Mouse (Mus musculus) neural tube, embryonic 10.5 days (tissue): Measurements from ENCODE around the gene Cul4b.
A peak's percentile ranks its signal among the peaks of the same experiment; 100 is the strongest.
"Not testable (repeated sequence)": the region's sequence is repeated elsewhere in the genome, so short reads cannot be mapped to it uniquely, and the experiment has no call there.

Source experiments
- DNase-seq: peaks from one replicate; pipeline ENCODE4 v3.0.0-alpha.2; 2017; ENCODE audit warnings: low spot score; ENCODE audit errors: extremely low spot score

Cul4b gene

DNA sequence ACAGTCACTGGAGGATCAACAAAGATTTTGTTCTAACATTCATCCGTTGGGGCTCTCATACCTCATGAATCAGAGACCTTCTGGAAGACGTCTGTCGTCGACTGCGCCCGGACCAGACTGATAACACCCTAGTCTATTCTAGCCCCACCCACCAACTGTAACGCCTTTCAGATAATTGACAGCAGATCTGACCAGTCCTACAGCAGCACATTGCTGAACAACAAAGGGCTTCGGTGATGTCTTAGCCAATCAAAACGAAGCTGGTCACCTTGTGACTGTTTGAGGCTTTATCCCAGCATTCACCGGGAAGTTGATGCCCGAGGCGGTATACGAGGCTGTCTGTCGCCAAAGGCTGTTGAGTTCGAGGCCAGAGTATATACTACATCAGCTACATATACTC lies at the start of gene Cul4b:
Gene Cul4b (minus strand): TSS at position 119 of the 400 bp plus-strand sequence.
- DNase-seq: no peak

DNA sequence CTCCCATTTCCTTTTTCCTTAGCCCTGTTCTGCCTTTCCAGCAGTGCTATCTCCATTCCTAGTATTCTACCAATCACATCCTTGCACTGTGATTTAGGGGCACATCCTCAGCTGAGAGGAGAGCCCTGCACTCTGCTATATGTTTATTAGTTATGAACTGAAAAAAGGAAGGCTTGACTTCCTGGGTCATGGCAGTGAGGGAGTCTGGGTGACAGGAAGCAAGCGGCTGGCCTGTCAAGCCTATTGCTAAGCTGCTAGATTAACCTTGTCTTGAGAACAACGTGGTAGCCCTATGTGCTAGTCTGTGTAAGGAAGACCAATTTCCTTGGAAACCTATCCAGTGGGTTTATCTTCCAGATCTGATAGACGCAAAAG lies 25.0 kb upstream of the Cul4b start:
- DNase-seq: no peak

DNA sequence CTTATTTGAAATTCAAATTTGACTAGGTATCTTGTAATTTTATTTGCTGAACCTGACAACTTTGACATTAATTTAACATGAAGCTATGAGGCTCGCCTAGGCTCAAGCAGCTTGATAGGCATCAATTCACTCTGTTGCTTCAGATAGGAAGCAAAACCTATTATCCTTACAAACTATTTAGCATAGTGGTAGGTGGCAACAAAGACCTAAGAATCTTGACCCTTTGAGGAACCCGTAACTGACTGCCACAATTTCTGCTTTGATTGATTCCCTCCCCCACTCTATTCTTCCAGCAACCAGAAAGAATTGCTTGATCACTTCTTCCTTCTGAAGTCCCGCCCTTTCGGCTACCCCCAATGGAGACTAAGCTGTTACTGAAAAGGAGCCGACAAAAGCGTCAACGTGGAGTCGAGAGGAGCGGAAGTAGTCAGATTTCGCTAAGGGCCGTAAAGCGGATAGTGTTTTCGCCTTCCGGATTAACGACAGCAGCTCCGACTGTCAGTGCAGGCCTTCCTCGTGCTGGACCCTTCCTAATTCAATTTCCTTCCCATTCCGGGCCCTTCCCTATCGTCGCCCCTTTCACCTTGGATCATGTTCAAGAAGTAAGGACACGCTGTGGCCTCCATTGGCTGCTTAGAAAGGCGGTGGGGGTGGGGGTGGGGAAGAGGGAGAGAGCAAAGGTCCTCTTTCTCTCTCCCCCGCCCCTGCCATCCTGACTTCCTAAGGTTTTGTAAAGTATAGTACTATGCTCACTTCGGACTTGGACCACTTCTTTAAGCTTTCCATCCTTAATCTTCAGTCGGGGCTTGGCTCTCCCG lies 24.4 kb upstream of the Cul4b start, which contains the start of gene Mcts1:
Gene Mcts1 (plus strand): TSS at position 402 of the 818 bp plus-strand sequence.
- peak; percentile 63 for DNase-seq

DNA sequence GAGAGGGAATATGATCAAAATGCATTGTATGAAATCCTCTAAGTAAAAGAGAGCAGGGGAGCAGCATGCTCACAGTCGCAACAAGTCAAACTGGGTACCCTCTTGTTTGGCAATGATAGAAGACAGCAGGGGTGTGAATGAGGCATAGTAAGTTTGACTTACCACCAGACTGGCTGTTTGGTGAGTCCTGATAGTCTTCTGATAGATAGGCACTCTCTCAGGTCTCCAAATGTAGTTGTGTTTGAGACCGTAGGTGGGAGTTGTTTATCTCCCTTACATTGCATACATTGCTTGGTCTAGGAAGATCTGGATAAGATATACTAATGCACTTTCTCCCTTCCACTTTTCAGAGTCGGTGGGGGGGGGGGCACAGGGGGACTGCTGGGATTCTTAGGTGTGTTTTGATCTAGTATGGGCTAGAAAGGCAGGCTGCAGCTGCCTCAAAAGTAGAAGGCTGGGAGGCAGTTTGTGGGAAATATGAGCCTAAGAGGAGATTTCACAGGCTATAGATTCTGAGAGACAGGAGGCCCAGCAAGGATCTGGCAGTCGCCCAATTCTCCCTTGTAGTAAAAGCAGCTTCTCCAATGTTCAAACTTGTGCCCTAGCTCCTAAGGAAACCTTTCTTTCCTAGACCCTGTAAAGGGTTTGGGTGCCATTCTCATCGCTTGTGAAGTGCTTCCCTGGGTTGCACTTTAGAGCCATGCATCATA lies 17.3 kb upstream of the Cul4b start:
- no peak for DNase-seq

DNA sequence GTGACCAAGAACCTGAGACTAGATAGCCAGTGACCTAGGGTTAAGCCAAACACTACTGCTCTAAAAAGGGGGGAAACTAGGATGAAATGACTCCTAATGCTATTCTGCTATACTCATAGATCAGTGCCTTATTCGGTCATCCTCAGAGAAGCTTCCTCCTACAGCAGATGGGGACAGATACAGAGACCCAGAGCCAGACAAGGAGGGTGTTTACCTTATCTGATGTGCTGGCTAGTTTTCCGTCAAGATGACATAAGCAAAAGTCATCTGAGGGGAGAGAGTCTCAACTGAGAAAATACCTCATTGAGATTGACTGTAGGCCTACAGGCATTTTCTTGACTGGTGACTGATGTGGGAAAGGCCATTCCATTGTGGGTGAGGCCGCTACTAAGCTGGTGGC lies 15.8 kb upstream of the Cul4b start:
- DNase-seq: no peak

DNA sequence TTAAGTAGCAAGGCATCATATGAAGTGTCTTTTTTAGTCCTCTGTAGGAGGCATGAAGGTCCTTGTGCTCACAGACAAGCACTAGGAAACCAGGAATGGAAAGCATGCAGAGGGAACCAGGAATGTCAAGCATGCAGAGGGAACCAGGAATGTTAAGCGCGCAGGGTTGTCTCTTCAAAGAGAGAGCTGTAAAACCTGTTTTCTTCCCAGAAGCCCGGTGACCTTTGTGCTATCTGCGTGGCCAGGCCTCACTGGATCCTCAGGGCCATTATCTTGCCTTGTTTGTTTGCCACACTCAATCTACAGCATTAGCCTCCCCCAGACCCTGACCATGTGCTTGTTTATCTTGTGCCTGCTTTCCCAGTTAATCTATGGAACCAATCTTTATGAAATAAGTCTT lies 13.8 kb upstream of the Cul4b start:
- peak; percentile 13 for DNase-seq

DNA sequence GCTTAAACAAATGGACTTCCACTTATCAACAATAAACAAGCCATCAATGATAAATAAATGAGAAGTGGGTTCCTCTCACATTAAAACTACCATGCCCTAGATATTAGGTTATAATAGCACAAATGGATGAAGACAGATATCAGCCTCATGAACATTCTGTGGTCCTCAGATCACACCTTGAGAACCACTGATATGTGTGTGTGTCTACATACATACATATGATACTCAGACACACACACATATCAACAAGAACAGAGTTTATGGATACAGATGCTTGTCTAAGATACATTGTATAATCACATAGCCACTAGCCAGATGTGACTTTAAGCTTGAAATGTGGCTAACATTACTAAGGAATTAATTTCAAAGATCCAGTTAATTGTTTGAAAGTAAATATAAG lies 7.3 kb upstream of the Cul4b start:
- DNase-seq: no peak

DNA sequence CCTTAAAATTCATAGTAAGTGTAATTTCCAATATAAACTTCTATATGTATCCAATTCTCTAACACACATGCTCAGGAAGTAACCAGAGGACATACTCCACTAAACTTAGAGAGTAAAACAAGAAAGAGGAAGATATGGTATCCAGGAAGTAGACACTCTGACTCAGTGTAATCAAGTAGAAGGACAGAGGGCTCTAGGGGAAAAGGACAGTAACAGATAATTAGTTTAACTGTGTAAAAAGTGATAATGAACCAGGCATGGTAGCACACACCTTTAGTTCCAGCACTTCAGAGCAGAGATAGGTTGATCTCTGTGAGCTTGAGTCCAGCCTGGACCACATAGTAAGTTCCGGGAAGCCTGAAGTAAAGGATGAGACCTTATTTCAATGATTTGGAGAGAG lies 5.1 kb upstream of the Cul4b start:
- no peak for DNase-seq

DNA sequence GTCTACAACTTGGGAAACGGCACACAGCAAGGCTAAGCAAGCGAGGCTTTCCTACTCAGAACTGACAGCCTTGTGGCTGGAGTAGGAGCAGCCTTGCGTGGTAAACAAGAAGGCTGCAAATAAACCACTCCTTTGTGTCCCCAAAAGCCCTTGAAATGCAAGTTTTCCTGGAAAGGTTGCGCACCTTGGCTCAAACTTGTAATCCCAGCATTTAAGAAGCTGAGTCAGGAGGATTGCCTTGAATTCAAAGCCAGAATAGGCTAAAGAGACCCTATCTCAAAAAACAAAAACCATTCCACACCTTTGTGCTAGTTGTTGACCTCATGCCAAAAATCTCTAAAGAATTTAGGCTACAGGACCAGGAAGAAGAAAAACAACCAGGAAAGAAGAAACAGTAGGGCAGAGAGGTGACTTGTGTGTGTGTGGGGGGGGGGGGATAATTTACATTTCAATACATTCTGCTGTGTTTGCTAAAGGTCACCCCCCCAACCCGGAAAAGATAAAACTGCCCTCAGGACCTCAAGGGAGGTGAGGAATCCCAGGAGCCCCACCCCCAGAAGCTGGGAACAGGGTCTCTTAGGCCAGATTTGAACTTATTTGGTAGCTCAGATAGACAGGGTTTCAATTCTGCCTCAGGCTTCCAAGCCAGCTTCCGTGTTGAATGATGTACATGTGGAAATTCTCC lies 9.3 kb downstream of the Cul4b start:
- DNase-seq: no peak

DNA sequence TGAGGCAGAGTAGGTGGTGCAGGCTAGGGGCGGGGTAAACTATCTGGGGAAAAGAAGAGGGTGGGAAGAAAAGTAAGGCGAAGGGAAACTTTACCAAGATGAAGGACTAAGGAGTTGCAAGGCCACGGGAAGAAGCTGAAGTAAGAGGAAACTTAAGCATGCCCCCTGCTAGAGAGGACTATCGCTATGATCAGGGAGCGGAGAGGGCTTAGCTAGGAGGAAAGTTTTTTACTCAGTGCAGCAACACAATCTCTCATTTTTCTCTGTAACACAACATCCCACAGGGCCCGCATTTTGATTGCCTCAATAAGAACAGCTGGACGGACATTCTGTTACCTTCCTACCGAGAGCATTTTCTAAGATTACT lies 10.8 kb downstream of the Cul4b start:
- no peak for DNase-seq

DNA sequence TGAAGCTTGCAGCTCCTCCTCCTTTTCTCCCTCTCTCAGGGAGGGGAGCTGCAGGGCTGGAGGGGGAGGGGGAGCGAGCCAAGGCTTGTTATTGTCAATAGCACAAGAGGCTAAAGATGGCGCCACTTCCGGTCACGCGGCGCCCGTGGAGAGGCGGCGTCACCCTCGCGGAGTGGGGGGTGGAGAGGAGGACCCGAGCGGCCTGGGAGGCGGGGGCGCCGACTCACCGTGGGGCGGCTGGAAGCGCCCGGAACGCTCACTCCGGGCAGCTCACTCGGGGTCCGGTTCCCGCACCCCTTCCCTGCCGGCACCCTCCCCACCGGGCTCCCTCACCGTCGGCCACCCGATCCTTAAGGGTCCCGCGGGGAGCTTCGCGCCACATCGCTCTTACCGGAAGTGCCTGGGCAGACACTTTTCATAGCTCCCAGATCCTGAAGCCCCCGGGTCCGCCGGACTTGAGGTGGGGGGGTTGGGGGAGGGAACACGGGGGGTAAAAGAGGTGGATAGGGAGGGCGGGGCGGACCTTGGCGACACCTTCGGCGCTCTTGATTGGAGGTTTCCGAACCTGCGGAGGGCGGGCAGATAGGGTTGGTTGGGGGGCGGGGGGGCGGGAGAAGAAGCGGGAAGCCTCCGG lies 11.3 kb downstream of the Cul4b start:
- peak; percentile 80 for DNase-seq

DNA sequence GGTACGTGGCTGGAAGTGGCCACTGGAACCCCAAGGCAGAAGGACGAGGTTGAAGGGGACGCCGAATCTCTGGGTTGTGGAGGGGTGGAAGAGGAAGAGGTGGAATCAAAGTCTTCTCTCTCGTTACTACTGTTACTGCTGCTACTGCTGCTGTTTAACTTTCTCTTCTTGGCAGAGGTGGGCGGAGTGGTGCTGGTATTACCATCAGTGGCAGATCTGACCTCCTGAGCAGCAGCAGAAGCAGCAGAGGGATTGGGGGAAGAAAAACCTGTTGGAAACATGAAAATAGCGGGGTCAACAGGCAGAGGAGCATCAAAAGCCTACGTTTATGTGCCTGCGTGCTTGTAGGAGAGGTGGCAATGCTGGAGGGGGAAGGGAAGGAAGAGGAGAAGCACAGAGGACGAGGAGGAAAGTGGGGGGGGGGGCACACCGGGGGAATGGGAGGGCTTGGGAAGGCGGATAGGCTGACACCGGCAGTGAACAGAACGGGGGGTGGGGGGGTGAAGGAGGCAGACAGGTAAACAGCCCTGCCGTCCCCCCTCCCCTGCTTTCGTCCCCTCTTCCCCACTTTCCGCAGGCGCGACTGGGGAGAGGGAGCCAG lies 12.0 kb downstream of the Cul4b start:
- DNase-seq: peak; percentile 17

DNA sequence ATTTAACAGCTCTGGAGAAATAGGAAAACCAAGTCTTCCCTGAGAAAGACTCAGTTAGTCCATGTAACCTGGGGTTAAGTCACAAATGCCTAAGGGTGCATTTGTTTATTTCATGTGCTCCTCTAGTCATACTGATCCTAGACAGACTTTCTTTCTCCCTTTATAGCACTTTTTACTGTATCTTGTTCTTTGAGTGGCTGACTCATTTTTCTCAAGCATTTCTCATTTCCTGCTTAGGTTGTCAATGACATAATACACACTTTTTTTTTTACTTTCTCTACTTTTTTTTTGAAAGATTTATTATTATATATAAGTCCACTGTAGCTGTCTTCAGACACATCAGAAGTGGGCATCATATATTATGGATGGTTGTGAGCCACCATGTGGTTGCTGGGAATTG lies 22.7 kb downstream of the Cul4b start:
- no peak for DNase-seq

DNA sequence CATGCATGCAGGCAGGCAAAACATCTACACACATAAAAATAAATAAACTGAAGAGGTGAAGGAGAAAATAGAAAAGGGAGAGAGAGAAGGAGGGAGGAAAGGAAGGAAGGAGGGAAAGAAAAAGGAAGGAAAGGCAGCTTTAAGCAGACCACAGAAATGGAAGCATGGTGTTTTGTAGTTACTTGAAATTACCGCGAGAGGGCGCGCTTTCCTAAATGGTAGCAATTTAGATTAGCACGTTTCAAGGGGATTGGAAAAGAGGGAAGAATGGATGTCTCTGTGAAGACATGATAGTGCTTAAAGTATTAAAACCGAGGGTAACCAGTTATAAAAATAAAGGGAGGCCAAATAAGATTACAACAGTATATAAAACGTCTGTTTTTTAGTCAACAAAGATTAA lies 61.4 kb downstream of the Cul4b start:
- DNase-seq: peak; percentile 15

DNA sequence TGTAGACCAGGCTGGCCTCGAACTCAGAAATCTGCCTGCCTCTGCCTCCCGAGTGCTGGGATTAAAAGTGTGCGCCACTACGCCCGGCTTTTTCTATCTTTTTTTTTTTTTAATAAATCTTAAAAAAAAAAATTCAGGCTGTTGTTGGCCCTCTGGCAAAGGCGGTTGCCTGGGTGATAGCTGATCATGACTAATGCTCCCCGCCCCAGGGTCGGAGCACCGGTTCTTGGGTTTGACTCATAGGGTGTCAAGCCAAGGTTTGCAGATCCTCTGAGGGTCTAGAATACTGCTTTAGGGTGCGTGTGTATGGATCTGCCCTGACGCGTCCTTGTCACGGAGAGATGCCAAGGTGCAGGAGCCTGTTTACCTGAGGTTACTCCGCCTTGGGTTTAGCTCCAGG lies 71.2 kb downstream of the Cul4b start:
- no peak for DNase-seq

DNA sequence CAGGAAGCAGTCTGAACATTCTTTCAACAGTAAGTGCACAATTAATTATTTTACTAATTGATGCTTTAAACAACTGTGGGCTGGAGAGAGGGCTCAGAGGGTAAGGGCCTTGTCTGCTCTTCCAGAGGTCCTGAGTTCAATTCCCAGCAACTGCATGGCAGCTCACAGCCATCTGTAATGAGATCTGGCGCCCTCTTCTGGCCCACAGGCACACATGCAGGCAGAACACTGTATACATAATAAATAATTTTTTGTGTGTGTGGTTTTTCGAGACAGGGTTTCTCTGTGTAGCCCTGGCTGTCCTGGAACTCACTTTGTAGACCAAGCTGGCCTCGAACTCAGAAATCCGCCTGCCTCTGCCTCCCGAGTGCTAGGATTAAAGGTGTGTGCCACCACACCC lies 73.8 kb downstream of the Cul4b start:
- not testable (repeated sequence) for DNase-seq

DNA sequence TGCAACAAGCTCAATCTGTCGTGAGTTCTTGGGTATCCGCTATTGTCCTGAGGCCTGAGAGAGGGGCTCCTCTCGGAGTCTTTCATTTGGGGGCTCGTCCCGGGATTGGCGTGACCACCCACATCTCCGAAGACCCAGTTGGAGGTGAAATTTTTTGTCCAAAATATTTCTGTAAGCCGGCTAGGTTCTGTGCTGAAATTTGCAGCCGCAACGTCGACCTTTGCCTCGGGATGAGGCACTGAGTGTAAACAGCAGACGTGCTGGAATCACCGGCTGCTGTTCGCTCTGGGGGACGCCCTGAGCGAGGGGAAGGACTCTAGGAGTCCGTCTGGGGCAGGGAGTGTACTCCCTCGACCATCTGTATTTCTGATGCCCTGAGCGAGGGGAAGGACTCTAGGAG lies 90.5 kb downstream of the Cul4b start:
- not testable (repeated sequence) for DNase-seq
